Comparison of ENCODE assay signal across 10 mouse cellular contexts in genomic region chr3:128518806-128519205, GRCm38 (mm10).
DNase-seq lines count a peak whose midpoint lies in the region.
"Had no signal": no experiment of that assay in that cellular context is flagged by ENCODE, and none has a peak within 500 bp of the region (broad histone marks: within the 10 kb centered on the region; RNA-seq: fewer than 3 reads in every experiment).

No protein-coding gene starts in this region.

- intact Hi-C loops in heart, postnatal 25 days (cut with DNase I) = no loop called here

- peak; percentile 51 to 53 for DNase-seq in heart, adult 18-20 months
- DNase-seq in heart, postnatal 25 days (ENCODE audit: low spot score) = no peak
- peak; percentile 52 for DNase-seq in Muller cell, postnatal 12 days (ENCODE audit: inconsistent ontology term)
- peak; percentile 67 to 81 for DNase-seq in frontal cortex, adult 2 months (ENCODE audit: extremely low spot score in 1 of 2, low spot score in 1 of 2)
- DNase-seq in left cerebral cortex, adult 18-20 months (ENCODE audit: low spot score in 2 of 2) = peak; percentile 42 to 47
- DNase-seq in thymus, postnatal 10 days (ENCODE audit: low spot score in 2 of 2) = no peak
- no peak for DNase-seq in spleen, postnatal 10 days (ENCODE audit: low spot score in 2 of 2)
- DNase-seq in cerebellum, adult 9-10 months = no peak
- DNase-seq: adrenal gland, adult 8-10 months; kidney, postnatal 14 days had no signal

Comparison
In these comparisons a context has a peak if more than half of its experiments do, and no peak if none do; other contexts are left out.
1. DNase-seq: peak in heart, adult 18-20 months (2 of 2), Muller cell, postnatal 12 days (single experiment), frontal cortex, adult 2 months (2 of 2) and left cerebral cortex, adult 18-20 months (2 of 2); none in heart, postnatal 25 days (single experiment), thymus, postnatal 10 days (0 of 2), spleen, postnatal 10 days (0 of 2) and cerebellum, adult 9-10 months (single experiment).